Mouse (Mus musculus) monocyte, adult 5-6 weeks (primary cell): ENCODE data around the gene AA986860. TPM values are rescaled to one million over a fixed set of nuclear protein-coding genes. Genes with fewer than 3 reads are reported as not detected.

Experiments used
- ATAC-seq: fragments of 153-309, 156-312 bp; replicated peaks from 2 replicates; pipeline ENCODE4 v1.8.0; 2017; ENCODE audit warnings: mild to moderate bottlenecking; ENCODE audit not compliant: low TSS enrichment, insufficient number of reproducible peaks, severe bottlenecking, poor library complexity, low FRiP score
- total RNA-seq: library from RNA; stranded (forward); fragments of 200-1000, 200-491, 200-594 nt; gene quantifications from 3 replicates; pipeline ENCODE4 v1.2.3, GENCODE M21; 2017

Gene AA986860
- total RNA-seq, 1 experiment from 2014 or later = 0.57 TPM

DNA sequence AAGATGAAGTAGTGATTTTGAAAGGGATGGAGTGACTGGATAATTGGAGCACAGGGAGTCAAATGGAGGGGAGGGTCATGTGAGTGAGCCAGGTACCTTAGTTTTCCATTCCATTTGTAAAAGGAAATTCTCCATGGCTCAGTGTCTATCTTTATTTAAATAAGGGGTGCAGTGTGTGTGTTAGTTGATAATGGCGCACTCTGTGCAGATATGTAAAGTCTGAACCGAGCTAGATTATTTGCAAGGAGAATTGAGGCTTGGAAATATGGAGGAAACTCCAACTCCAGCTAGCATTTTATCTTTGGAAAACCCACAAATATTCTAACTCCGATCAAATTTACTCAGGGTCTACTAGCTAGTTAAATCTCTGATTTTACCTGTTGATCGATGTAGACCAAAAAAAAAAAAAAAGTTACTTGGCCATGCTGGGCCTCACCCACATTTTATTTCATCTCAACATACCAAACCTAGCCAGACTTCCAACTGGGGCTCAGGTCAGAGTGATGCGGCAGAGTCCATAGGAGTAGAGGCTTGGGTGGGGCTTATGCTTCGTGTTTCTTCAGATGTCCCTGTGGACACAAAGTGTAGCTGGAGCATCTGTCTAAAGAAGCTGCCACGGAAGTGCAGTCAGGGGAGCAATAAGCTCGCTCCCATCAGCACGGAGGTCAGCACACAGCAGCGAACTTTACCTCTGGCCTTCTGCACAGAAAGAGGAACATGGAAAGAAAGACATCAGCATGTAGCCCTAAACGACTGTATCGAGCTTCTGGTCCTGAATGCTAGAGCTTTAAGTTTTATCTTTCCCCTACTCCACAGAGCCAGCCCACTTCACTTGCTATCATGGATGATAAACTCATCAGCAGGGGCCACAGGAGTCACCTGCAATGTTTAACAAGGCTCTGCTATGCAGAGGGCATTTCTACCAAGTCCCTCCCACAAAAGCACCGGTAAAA, 1.2 kb downstream of the AA986860 start:
- ATAC-seq = no peak

DNA sequence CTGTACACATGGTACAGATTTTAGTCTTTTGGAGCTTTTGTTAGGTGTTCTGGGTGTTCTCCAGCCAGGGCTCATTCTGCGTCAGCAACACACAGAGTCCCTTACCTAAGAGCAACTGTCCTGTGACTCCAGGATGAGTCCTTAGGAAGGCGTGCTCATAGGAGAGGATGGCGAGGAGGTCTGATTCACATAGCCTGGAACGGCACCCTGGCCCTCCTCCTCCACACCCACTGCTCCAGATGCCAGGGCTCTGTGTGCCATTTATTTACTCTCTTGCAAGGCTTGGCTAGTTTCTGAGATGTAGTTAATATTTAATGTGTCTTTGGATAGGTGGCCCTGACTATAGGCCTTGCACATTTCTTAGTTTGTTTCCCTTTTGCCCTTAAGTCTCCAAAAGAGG, 1.9 kb downstream of the AA986860 start:
- no peak for ATAC-seq

DNA sequence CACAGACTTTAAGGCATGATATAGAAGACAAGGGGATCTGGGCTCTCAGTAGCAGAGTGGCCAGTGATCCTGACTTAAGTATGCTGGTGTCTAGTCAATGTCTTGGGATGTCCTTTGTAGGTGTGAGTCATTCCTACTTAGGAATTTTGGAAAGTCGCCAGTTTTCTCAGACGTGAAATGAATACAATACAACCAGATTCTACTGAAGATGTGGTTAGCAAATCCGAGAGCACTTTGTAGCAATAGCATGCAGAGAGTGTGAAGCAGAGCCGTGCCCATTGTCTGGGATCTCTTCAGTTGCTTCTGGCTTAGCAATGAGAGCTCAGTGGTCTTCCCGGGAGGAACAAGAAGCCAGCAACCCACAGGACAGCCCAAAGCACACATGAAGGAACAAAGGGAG, 2.7 kb downstream of the AA986860 start:
- ATAC-seq = no peak

DNA sequence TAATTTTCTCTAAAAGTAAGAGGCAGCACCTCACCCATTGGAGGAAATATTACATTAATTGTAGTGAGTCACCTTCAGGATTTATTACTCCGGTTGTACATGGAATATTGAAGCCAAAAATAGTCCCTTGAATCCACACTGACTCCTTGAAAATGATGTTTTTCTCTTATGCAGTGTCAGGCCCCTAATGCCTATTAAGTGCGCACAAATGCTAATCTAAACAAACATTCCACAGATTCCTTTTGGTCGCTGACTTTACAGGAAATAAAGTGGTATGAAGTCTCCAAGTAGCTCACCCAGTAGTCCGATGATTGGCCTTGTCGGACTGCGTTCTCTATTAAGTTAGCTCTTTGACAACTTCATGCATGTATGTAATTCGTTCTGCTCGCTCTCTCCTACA, 3.1 kb downstream of the AA986860 start:
- no peak for ATAC-seq

DNA sequence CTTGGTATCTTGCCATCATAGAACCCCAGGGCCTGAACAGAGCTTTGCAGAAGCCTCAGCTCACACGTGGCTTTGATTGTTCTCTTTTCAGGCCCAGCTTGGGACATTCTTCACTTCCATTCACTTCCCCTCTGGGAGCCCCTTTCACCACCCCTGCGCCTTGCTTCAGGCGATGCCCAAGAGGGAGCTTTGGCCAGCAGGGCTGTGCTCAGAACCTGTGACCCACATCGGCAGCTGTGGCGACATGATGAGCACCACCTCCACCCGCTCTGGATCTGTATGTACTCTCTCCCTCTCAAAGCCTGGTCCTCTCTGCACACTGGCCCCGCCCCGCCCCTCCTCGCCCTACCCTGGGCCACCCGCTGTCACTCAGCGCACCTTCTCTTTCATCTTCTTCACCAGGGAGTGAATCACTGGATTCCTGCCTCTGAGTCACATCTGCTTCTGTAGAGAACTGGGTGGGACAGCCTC, 5.7 kb downstream of the AA986860 start:
- no peak for ATAC-seq

DNA sequence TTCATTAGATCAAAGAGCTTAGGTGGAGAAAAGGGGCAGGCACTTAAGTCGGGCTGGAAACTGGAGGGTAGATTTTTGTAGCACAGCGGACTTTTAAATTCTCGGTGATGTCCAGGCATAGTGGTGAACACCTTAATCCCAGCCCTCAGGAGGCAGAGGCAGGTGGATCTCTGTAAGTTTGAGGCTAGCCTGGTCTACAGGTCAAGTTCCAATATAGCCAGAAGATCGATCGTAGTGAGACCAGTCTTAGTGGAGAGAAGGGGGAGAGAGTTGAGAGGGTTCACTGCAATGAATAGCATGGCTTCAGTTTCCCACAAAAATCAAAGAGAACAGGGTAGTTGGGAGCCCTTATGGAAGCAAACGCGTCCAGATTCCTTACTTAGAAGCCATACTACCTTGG, 6.1 kb downstream of the AA986860 start:
- ATAC-seq = no peak

DNA sequence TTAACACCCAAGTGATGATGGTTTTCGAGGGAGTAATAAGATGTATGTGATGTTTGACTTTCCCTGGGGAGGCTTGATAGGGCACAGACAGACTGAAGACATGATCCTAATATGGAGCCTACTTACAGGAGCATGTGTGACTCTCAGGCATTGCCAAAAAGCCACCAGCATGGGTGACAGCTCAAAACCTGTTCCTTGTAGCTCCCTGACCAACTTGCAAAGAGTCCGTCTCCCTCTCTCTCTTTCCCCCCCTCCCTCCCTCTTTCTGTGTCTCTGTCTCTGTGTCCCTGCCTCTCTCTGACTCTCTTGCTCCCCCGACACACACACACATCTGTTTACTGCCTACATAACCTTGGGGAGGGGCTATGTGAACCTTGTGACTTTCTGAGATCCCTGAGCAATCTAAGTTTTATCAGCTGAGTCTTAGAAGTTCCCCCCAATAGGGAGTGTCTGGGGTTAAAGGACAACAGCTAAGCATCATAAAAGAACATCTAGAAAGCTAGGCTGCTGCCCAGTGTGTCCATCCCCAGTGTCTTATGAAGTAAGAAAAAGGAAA, 6.9 kb downstream of the AA986860 start:
- ATAC-seq = no peak

DNA sequence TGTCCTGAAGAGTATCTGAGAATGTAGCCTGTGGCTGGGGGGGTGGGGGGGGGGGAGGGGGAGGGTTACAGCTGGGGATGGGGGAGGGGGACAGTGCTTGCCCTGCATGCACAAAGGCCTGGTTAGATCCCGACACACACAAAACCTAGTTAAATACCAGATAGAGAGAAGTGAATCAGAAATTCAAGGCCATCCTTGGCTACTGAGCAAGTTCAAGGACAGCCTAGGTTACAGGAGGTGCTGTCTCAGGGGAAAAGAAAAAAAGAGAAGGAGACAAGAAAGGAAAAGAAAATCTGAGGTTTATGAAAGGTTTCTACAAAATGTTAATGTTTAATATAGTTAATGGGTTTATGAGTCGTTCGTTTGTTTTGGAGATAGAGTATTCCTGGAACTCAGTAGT, 7.9 kb downstream of the AA986860 start:
- ATAC-seq = no peak

DNA sequence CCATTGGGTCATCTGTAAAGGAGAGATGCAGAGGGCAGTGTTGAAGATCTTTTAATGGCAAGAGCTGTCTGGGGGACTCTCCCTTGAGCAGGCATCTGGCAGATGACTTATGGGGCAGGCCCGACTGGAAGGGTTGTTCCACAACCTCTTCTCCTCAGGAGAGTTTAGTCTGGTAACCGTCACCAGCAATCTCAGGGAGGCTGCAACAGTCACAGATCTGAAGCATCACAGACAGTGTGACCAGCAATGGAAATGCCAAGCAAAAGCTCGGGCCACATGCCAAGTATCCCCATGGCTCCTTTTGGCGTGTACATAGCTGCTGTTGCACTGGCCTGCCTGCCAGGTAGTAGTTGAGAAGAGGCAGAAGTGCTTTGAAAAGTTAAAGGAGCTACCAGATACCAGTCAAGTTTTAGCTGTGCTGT, 8.5 kb downstream of the AA986860 start:
- no peak for ATAC-seq

DNA sequence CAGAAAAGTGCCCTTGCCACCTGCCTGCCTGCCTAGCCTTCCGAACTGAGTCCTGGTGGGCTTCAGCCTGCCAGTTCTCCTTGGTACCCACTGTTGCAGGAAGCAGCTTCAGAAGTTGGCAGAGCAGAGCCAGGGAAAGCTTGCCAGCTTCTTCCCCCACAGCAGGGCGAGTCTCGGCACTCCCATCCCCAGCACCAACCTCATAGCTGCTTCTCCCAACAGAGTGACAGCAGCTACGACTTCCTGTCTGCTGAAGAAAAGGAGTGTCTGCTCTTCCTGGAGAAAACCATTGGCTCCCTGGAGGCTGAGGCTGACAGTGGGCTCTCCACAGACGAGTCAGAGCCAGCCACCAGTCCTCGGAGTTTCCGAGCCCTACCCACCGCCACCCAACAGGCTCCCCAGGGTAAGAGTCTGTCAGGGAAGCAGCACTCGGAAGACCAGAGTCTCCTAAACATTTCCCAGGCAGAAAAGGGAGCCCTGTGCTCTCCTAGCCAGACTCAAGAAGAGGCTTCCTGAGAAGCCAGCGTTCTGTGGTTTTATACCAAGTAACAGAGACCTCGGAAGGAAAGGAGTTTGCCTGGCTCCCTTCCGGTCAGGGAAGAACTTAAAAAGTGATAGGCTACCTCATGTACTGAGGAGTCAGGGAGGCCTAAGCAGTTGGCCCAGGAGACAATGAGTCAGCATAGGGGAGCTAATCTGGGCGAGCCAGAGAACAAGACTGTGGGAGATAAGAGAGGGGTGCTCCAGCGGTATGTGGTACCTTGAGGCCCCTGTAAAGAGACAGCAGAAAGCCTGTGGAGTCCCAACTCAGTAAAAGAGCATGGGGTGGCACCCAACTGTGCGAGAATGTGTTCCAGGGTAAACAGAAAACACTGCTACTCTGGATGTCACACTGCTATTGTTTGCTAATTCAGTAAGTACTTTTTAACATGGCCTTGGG, 9.3 kb downstream of the AA986860 start:
- no peak for ATAC-seq

DNA sequence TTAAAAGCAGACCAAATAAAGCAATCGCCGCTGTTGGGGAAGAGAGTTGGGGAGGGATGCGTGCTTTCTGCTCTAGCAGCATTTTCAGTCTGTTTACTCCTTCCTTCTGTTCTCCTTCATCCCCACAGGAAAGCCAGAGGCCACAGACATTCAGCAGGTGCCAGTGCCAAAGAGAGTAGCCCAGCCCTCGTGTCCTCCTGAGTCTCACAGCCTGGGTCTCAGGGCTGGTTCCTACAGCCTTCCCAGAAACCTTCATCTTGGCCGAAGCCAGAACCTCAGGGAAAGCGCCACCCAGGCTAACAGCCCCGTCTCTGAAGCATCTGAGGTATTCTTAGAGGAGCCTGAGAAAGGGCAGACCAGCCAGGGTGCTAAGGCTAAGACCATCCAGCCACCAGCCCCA, 10.4 kb downstream of the AA986860 start:
- no peak for ATAC-seq

DNA sequence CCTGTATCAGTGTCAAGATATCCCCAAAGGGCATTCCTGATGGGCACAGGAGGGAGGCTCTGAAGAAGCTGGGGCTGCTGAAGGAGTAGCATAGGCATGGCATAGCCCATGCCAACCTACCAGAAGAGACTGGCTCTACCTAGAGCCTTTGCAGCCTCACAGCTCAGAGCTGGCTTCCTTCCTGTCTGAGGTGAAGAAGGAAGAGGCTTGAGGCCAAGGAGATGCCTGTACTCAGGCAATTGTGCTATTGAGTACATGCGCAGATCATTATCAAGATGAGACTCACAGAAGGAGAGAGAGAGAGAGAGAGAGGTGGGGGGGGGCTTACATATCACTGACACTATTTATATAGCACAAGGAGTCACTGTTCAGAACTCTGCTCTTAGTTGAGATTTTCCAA, 12.0 kb downstream of the AA986860 start:
- no peak for ATAC-seq

DNA sequence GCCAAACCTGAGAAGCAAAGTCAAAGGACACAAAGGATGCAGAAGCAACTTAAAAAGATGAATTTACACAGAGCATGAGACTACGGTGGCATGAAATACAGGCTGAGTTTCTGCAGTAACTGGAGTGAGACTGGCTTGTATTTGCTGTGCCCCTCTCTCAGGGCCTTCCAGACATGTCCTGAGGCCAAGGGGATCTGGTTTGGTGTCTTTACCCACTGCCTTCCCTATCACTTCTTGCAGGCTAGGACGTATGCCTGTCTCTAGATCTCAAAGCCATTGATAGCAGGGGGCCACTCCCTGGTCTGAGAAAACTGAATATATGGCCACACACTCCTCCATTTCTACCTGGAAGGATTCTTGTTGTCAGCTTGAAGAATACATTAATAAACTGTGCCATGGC, 12.4 kb downstream of the AA986860 start:
- ATAC-seq = no peak

DNA sequence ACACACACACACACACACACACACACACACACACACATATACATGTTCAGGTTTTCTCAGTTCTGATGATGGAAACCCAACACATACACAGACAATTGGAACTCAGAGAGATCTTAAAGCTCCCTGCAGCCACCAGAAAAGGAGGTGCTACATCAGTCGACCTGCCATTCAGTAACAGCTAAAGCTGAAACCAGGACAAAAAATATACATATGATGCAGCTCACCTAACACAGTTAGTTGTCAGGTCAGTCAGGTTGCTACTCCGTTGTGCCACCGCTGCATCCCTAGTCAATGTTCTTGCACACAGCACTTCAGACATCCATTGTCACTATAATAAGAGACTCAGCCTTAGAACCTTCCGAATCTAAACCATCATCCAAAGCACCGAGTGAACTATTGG, 13.2 kb downstream of the AA986860 start:
- no peak for ATAC-seq

DNA sequence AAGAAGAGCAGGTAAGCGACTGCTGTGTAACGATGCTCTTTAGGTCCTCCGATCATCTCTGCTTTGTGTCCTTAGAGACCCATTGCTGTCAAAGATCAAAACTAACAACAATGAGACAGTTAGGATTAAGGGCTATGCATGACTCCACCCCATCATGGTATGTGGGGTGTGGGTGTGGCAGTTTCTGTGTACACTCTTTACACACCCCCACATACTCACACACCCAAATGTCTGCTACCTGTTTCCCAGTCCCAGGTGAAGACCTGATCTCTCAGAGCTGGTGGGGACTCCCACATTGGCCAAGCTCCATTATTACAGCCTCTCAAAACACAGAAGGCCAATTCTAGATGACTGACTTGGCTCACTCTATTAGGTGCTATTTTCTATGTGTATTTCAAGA, 13.8 kb downstream of the AA986860 start:
- ATAC-seq = no peak

DNA sequence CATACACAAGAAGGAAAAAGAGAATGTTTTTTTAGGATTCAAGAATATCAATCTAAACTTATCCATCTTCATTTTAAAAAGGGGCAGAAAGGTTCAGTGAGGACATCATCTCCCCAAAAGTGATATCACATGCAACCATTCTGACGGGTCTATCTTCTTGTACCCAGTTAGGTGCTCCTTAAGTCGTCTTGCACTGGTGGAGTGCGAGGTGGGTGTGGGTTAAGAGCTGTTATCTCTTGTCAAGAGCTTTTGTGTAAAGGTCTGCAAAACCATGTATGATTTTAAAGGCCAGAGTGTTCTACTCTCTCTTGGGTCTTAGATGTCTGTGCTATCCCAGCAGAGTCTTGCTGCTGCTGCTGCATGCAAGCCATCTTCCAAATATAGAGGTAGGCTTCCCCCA, 15.0 kb downstream of the AA986860 start:
- no peak for ATAC-seq

DNA sequence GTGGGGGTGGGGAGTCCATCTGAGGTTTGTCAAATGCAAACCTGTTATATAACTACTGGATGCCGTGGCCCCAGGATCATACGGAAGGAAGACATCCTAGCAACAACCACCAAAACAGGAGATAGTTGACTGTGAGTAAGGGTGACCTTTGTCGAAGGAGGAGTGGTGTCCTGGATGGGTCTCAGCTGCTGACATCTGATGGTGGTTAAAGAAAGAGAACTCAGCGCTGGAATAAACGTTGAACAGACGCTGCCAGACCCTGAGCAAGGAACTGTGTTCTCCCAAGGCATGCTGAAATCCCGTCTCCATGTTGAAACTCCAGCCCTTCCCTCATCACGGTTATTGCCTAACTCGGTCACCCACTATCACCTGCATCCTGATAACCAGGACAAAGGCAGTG, 27.9 kb downstream of the AA986860 start:
- ATAC-seq = no peak

DNA sequence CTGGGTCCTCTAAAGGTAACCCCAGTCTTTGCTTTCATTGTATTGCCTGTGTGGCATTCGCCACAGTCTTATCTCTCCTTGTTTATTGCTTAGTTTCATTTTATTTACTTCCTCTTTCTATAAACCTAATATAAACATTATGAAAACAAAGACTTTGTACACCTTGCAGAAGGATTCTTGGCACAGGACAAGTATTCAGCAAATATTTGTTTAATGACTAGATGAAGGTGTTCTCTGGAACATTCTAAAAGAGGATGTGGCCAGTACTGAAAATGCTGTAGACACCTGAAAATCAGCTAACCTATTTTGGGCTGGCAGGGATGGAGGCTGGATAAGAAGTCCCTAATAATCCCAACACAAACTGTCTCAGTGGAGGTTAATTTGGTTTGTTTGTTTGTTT, 29.8 kb downstream of the AA986860 start:
- ATAC-seq = no peak

DNA sequence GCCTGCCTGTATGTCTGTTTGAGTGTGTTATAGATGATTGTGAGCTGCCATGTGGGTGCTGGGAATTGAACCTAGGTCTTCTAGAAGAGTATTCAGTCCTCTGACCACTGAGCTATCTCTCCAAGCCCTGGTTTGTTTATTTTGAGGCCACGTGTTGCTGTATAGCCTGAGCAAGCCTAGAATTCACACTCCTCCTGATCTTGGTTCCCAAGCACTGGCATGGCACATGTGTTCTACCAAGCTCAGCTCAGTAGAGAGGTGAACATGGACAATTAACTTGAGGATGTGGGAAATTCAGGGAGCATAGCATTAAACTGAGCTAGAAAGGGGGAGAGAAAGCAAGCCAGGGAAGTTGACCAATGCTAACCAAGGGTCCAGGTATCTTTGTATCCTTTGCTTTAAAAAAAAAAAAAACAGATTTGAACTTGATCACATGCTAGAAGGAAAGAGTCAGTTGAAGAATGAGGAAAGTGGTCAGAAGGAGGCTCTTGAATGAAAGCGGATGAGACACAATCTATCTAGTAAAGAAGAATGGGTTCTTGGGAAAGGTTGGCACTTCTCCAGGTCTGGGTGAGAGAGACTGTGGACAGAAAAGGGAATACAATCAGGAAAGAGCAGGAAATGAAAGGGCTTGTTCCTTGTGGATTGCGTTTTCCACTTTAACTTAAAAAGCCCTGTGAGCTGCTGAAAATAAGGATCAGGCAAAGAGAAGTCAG, 30.4 kb downstream of the AA986860 start:
- no peak for ATAC-seq
